Mouse (Mus musculus): ENCODE data around the gene Atat1.

DNA sequence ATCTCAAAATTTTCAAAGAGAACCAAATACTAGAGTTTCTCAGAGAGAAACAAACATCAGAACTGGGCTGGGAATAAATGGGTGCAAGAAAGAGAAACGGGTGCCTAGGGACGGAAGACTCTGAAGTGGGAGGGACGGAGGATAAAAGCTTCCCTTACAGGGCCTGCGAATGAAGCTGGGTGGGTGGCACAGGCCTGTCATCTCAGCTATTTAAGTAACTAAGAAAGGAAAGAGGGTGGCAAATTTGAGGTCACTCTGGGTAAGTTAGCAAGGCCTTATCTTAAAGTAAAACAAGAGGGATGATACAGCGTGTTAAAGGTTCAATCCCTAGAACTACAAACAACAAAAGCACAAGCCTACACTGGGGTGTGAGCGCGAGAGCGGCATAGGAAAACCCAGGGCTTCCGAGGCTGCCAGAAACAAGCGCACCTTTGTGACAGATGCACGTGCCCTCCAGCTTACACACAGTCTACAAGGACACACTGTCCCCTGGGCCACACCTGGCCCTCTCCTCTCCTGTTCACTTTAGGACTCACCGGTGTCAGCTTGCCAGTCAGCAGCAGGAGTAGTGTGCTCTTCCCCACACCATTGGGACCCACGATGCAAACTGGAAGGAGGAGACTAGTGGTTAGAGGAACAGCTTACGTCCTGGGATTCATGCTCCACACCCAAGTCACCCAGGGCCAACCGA lies 48.8 kb upstream of the Atat1 start:
- TF ChIP-seq POLR2A (IDR thresholded peaks at IDR 0.05; ENCODE audit: low read depth, low read length) = no peak
- TF ChIP-seq CTCF (IDR thresholded peaks at IDR 0.05; ENCODE audit: extremely low read depth, insufficient read depth, insufficient read length, insufficient replicate concordance) = no peak

All from spleen, adult 2 months (tissue).